Mouse (Mus musculus): ENCODE results near the gene Pex11g.

The Pex11g gene

GRCm38 (mm10) chr8:3481605-3482004 lies 14.1 kb upstream of the Pex11g start:
- DNase-seq (ENCODE audit: low spot score in 2 of 2), result no peak

- no peak for DNase-seq (ENCODE audit: low spot score in 2 of 2)
These were observed 12.8 kb upstream of the Pex11g start for GRCm38 (mm10) chr8:3480221-3480785.

GRCm38 (mm10) chr8:3475715-3476429 lies 8.4 kb upstream of the Pex11g start:
- no peak for DNase-seq (ENCODE audit: low spot score in 2 of 2)

GRCm38 (mm10) chr8:3470562-3470961 lies 3.1 kb upstream of the Pex11g start, which contains the start of gene Tex45:
TSS of gene Tex45 (plus strand) at chr8:3470862.
- no peak for DNase-seq (ENCODE audit: low spot score in 2 of 2)

GRCm38 (mm10) chr8:3468838-3469237 lies 1.4 kb upstream of the Pex11g start:
- DNase-seq (ENCODE audit: low spot score in 2 of 2), result no peak

GRCm38 (mm10) chr8:3467886-3468545 lies 536 bp upstream of the Pex11g start:
- DNase-seq (ENCODE audit: low spot score in 2 of 2), result no peak

- DNase-seq (ENCODE audit: low spot score in 2 of 2), result no peak
These were observed 3.2 kb downstream of the Pex11g start for GRCm38 (mm10) chr8:3464309-3464708.

GRCm38 (mm10) chr8:3463248-3463647 lies 4.2 kb downstream of the Pex11g start:
- DNase-seq (ENCODE audit: low spot score in 2 of 2), result no peak

- DNase-seq (ENCODE audit: low spot score in 2 of 2), result no peak
These were observed 15.5 kb downstream of the Pex11g start for GRCm38 (mm10) chr8:3451992-3452391.

GRCm38 (mm10) chr8:3450670-3451069 lies 16.8 kb downstream of the Pex11g start:
- peak in 1 of 2 experiments; percentile 24 for DNase-seq (ENCODE audit: low spot score in 2 of 2)

GRCm38 (mm10) chr8:3449226-3449625 lies 18.3 kb downstream of the Pex11g start:
- DNase-seq (ENCODE audit: low spot score in 2 of 2), result no peak

GRCm38 (mm10) chr8:3439510-3439909 lies 28.0 kb downstream of the Pex11g start:
- no peak for DNase-seq (ENCODE audit: low spot score in 2 of 2)

- no peak for DNase-seq (ENCODE audit: low spot score in 2 of 2)
These were observed 31.0 kb downstream of the Pex11g start for GRCm38 (mm10) chr8:3436492-3436891.

GRCm38 (mm10) chr8:3431113-3431512 lies 36.4 kb downstream of the Pex11g start:
- no peak for DNase-seq (ENCODE audit: low spot score in 2 of 2)

GRCm38 (mm10) chr8:3429966-3430365 lies 37.5 kb downstream of the Pex11g start:
- peak in 1 of 2 experiments; percentile 33 for DNase-seq (ENCODE audit: low spot score in 2 of 2)

GRCm38 (mm10) chr8:3428426-3428825 lies 39.1 kb downstream of the Pex11g start:
- no peak for DNase-seq (ENCODE audit: low spot score in 2 of 2)

- DNase-seq (ENCODE audit: low spot score in 2 of 2), result no peak
These were observed 41.3 kb downstream of the Pex11g start for GRCm38 (mm10) chr8:3426211-3426610.

GRCm38 (mm10) chr8:3425217-3425616 lies 42.3 kb downstream of the Pex11g start:
- DNase-seq (ENCODE audit: low spot score in 2 of 2), result peak; percentile 11 to 29

- no peak for DNase-seq (ENCODE audit: low spot score in 2 of 2)
These were observed 46.0 kb downstream of the Pex11g start for GRCm38 (mm10) chr8:3421507-3421906.

- no peak for DNase-seq (ENCODE audit: low spot score in 2 of 2)
These were observed 47.3 kb downstream of the Pex11g start for GRCm38 (mm10) chr8:3420105-3420706.

- no peak for DNase-seq (ENCODE audit: low spot score in 2 of 2)
These were observed 49.4 kb downstream of the Pex11g start for GRCm38 (mm10) chr8:3418101-3418500.

- DNase-seq (ENCODE audit: low spot score in 2 of 2), result no peak
These were observed 50.0 kb downstream of the Pex11g start for GRCm38 (mm10) chr8:3417455-3417854.

GRCm38 (mm10) chr8:3416846-3417245 lies 50.6 kb downstream of the Pex11g start:
- DNase-seq (ENCODE audit: low spot score in 2 of 2), result no peak

All from heart, adult 9 months (tissue).